Mouse (Mus musculus): ENCODE data around the gene Jade1. TPM values are rescaled to one million over a fixed set of nuclear protein-coding genes. Genes with fewer than 3 reads are reported as not detected.

Jade1 gene
- polyA plus RNA-seq (2012; ENCODE audit: low replicate concordance), result 24.6 and 71.9 TPM in 2 replicates

DNA sequence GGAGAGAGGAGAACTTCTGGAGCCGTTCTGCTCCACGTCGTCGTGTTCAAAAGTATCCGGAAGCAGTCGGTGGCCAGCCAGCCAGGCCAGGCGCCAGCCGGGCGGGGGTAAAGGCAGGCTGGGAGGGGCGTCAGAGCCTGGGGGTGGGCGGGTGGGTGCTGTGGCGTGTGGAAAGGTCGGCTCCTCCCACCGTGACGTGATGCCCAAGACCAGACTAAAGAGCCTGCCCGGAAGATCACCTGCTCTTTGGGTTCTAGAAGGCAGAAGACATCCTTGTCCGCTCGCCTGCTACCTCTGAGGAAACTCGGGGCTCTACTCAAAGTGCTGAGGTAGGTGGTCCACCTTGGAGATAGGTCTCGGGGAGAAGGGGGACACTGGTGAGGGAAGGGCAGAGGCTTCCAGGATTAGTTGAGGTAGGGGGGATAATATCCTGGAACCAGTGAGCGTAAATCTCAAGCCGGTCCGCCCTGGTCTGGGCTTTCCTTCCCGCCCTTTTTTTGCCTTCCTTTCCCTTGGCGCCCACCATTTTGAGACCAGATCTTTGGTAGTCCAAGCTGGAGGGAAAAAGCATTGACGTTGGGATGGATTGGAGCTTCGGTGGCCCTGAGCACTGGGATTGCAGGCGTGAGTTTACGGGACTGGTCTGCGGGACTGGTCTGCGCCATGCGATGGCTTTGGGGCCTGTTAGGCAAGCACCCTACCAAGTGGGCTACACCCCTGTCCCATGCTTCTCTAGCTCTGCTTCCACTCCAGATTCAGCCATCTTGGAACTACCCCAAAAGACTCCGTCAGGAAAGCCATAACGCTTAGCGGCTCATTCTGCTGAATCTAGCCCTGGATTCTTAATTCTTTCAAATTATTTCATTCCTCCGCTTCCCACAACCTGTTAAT is at the start of gene Jade1:
Gene Jade1, plus strand, starts transcription at position 241 of the 891 bp plus-strand sequence.

Other genes starting within 250 kb of the Jade1 start
- gene Sclt1, start 186.8 kb downstream of the Jade1 start, polyA plus RNA-seq (2012; ENCODE audit: low replicate concordance), result 4.4 and 13.8 TPM in 2 replicates
- gene D3Ertd751e, start 186.9 kb downstream of the Jade1 start, polyA plus RNA-seq (2012; ENCODE audit: low replicate concordance), result 0.73 and 2.8 TPM in 2 replicates